Mouse (Mus musculus): ENCODE results near the gene Fry. TPM values are rescaled to one million over a fixed set of nuclear protein-coding genes. Genes with fewer than 3 reads are reported as not detected.

Gene Fry
- polyA plus RNA-seq, 1 experiment: 2.1 TPM

DNA sequence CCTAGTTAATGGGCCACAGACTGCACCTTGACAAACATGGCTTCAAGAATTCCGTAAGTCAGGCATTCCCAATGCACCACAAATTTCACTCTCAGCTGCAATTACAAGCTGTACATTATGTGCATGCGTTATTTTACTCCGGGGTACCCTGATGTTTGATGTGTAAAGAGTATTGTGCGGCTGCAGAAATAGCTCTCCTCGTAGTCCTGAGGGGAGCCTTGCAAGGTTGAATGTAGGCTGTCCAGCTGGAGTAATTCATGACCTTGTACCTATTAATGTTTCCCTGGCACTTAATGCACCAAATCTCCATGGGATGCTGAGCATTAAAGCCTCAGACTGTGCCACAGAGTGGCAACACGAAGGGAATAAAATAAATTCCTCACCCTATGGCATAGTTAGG, 180.5 kb downstream of the Fry start:
- Histone ChIP-seq H3K4me3 (no peak overlapping the region), H3K4me2 (ENCODE audit: low read depth) (no peak overlapping the region), H3K79me2 (ENCODE audit: control insufficient read depth, insufficient read depth) (no peaks in the 10 kb centered on the region), H3K27me3 (ENCODE audit: control insufficient read depth, insufficient read depth, insufficient read length) (no peaks in the 10 kb centered on the region), H3ac (ENCODE audit: control insufficient read depth, insufficient read length) (no peak overlapping the region), H3K36me3 (ENCODE audit: control insufficient read depth, insufficient read depth) (no peaks in the 10 kb centered on the region)
- TF ChIP-seq MAX (IDR thresholded peaks at IDR 0.05; ENCODE audit: low read depth): no peak
- no peak for TF ChIP-seq SRF (IDR thresholded peaks at IDR 0.05; ENCODE audit: control insufficient read depth, insufficient read length, low read depth)
- no peak for TF ChIP-seq USF1 (IDR thresholded peaks at IDR 0.05; ENCODE audit: low read depth)
- no peak for TF ChIP-seq TCF3 (IDR thresholded peaks at IDR 0.05; ENCODE audit: insufficient read length, low read depth)
- TF ChIP-seq REST (IDR thresholded peaks at IDR 0.05; ENCODE audit: insufficient read depth, insufficient read length): no peak
- TF ChIP-seq POLR2AphosphoS2 (IDR thresholded peaks at IDR 0.05; ENCODE audit: insufficient read length, low read depth): no peak
- no peak for TF ChIP-seq CEBPB (IDR thresholded peaks at IDR 0.05; ENCODE audit: insufficient read depth, poor library complexity, severe bottlenecking)
- no peak for TF ChIP-seq MYOG (IDR thresholded peaks at IDR 0.05; ENCODE audit: control insufficient read depth in 1 of 3, insufficient read depth in 1 of 3, insufficient read length in 2 of 3, low read depth in 2 of 3)
- TF ChIP-seq MYOD1 (IDR thresholded peaks at IDR 0.05; ENCODE audit: control insufficient read depth in 1 of 3, insufficient read length in 2 of 3, low read depth in 2 of 3): no peak
- no peak for TF ChIP-seq POLR2A (IDR thresholded peaks at IDR 0.05; ENCODE audit: insufficient read length, low read depth)
- no peak for TF ChIP-seq TCF12 (IDR thresholded peaks at IDR 0.05; ENCODE audit: insufficient read depth, poor library complexity, severe bottlenecking)

DNA sequence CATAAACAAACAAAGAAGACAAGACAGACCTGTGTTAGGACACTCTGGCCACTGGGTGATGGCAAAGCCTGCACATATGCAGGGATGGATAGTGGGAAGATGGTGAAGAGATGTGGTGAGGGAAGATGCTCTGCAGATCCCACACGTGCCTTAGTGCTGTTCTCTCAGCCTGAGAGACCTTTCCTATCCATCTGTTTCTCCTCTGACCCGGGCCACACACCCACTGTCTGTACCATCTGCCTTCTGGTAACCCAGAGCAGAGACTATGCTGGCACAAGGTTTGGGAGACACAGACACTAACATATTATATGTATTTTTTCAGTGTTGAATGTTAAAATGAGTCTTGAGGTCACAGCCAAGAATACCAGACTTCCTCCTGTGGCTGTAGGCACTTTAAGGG, 183.7 kb downstream of the Fry start:
- no peaks in the 10 kb centered on the region for H3K36me3 ChIP-seq (ENCODE audit: control insufficient read depth, insufficient read depth)

DNA sequence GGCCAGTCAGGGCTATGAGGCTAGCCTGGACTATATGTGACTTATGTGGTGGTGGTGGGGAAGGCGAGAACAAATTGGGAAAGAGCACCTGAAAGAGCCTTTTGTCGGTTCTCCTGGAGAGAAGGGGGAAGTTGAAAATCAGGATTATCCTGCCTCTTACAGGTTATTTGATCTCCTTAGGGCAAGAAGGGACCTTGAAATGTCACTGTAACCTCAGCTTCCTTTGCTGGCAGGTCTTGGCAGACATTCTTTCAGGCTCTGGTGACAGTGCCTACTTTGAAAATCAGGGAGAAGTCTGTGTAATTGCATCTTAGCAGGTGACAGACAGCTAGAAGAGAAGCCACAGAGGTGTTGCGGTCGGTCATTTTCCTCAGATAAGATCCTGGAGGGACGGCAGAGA, 184.6 kb downstream of the Fry start:
- Histone ChIP-seq H3K27me3 (ENCODE audit: control insufficient read depth, insufficient read depth, insufficient read length) (no peaks in the 10 kb centered on the region), H3K79me2 (ENCODE audit: control insufficient read depth, insufficient read depth) (no peaks in the 10 kb centered on the region), H3K4me2 (ENCODE audit: low read depth) (no peak overlapping the region), H3ac (ENCODE audit: control insufficient read depth, insufficient read length) (no peak overlapping the region), H3K4me3 (no peak overlapping the region), H3K36me3 (ENCODE audit: control insufficient read depth, insufficient read depth) (no peaks in the 10 kb centered on the region)
- TF ChIP-seq MAX (IDR thresholded peaks at IDR 0.05; ENCODE audit: low read depth) (no peak), CEBPB (IDR thresholded peaks at IDR 0.05; ENCODE audit: insufficient read depth, poor library complexity, severe bottlenecking) (no peak), POLR2A (IDR thresholded peaks at IDR 0.05; ENCODE audit: insufficient read length, low read depth) (no peak), E2F4 (IDR thresholded peaks at IDR 0.05; ENCODE audit: insufficient read depth) (no peak)

More for the DNA sequence above, 183.7 kb downstream of the Fry start:
- no peak overlapping the region for H3ac ChIP-seq (ENCODE audit: control insufficient read depth, insufficient read length)
- H3K79me2 ChIP-seq (ENCODE audit: control insufficient read depth, insufficient read depth): no peaks in the 10 kb centered on the region
- no peak overlapping the region for H3K4me2 ChIP-seq (ENCODE audit: low read depth)
- H3K27me3 ChIP-seq (ENCODE audit: control insufficient read depth, insufficient read depth, insufficient read length): no peaks in the 10 kb centered on the region
- no peak for TF ChIP-seq MYOD1 (IDR thresholded peaks at IDR 0.05; ENCODE audit: control insufficient read depth in 1 of 3, insufficient read length in 2 of 3, low read depth in 2 of 3)
- no peak for TF ChIP-seq USF1 (IDR thresholded peaks at IDR 0.05; ENCODE audit: low read depth)
- no peak for TF ChIP-seq POLR2AphosphoS2 (IDR thresholded peaks at IDR 0.05; ENCODE audit: insufficient read length, low read depth)
- TF ChIP-seq CEBPB (IDR thresholded peaks at IDR 0.05; ENCODE audit: insufficient read depth, poor library complexity, severe bottlenecking): no peak
- no peak for TF ChIP-seq MAX (IDR thresholded peaks at IDR 0.05; ENCODE audit: low read depth)
- no peak for TF ChIP-seq MYOG (IDR thresholded peaks at IDR 0.05; ENCODE audit: control insufficient read depth in 1 of 3, insufficient read depth in 1 of 3, insufficient read length in 2 of 3, low read depth in 2 of 3)
- TF ChIP-seq SRF (IDR thresholded peaks at IDR 0.05; ENCODE audit: control insufficient read depth, insufficient read length, low read depth): no peak
- TF ChIP-seq POLR2A (IDR thresholded peaks at IDR 0.05; ENCODE audit: insufficient read length, low read depth): no peak
- no peak for TF ChIP-seq TCF3 (IDR thresholded peaks at IDR 0.05; ENCODE audit: insufficient read length, low read depth)
- no peak for TF ChIP-seq E2F4 (IDR thresholded peaks at IDR 0.05; ENCODE audit: insufficient read depth)
- no peak overlapping the region for H3K4me3 ChIP-seq

DNA sequence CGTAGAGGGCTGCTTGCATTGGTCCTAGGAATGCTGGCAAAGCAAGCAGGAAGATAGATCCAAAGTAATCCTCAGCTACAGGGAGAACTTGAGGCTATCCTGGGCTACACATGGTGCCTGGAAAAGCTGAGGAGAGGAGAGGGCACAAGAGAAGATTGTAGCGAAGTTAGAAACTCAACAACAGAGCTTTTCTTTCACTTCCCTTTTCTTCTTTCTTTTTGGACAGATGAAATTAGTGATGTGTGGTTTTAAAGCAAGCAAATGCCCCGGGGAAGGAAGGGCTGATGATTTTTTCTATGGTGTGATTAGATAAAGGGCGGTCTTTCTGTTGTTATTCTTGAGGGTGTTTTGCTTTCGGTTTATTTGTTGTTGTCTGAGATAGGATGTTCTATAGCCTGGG, 188.1 kb downstream of the Fry start:
- no peak overlapping the region for H3ac ChIP-seq (ENCODE audit: control insufficient read depth, insufficient read length)
- TF ChIP-seq E2F4 (IDR thresholded peaks at IDR 0.05; ENCODE audit: insufficient read depth): no peak
- no peak for TF ChIP-seq TCF3 (IDR thresholded peaks at IDR 0.05; ENCODE audit: insufficient read length, low read depth)
- no peak for TF ChIP-seq POLR2A (IDR thresholded peaks at IDR 0.05; ENCODE audit: insufficient read length, low read depth)
- TF ChIP-seq SRF (IDR thresholded peaks at IDR 0.05; ENCODE audit: control insufficient read depth, insufficient read length, low read depth): no peak
- no peak for TF ChIP-seq POLR2AphosphoS2 (IDR thresholded peaks at IDR 0.05; ENCODE audit: insufficient read length, low read depth)
- no peak for TF ChIP-seq MYOG (IDR thresholded peaks at IDR 0.05; ENCODE audit: control insufficient read depth in 1 of 3, insufficient read depth in 1 of 3, insufficient read length in 2 of 3, low read depth in 2 of 3)
- no peak for TF ChIP-seq CEBPB (IDR thresholded peaks at IDR 0.05; ENCODE audit: insufficient read depth, poor library complexity, severe bottlenecking)
- TF ChIP-seq MAX (IDR thresholded peaks at IDR 0.05; ENCODE audit: low read depth): no peak
- TF ChIP-seq MYOD1 (IDR thresholded peaks at IDR 0.05; ENCODE audit: control insufficient read depth in 1 of 3, insufficient read length in 2 of 3, low read depth in 2 of 3): no peak
- no peak for TF ChIP-seq TCF12 (IDR thresholded peaks at IDR 0.05; ENCODE audit: insufficient read depth, poor library complexity, severe bottlenecking)
- TF ChIP-seq REST (IDR thresholded peaks at IDR 0.05; ENCODE audit: insufficient read depth, insufficient read length): no peak
- no peak for TF ChIP-seq USF1 (IDR thresholded peaks at IDR 0.05; ENCODE audit: low read depth)
- no peak overlapping the region for H3K4me3 ChIP-seq
- no peaks in the 10 kb centered on the region for H3K27me3 ChIP-seq (ENCODE audit: control insufficient read depth, insufficient read depth, insufficient read length)
- peak overlapping the region; percentile 30 for H3K4me2 ChIP-seq (ENCODE audit: low read depth)
- no peaks in the 10 kb centered on the region for H3K36me3 ChIP-seq (ENCODE audit: control insufficient read depth, insufficient read depth)
- no peaks in the 10 kb centered on the region for H3K79me2 ChIP-seq (ENCODE audit: control insufficient read depth, insufficient read depth)

DNA sequence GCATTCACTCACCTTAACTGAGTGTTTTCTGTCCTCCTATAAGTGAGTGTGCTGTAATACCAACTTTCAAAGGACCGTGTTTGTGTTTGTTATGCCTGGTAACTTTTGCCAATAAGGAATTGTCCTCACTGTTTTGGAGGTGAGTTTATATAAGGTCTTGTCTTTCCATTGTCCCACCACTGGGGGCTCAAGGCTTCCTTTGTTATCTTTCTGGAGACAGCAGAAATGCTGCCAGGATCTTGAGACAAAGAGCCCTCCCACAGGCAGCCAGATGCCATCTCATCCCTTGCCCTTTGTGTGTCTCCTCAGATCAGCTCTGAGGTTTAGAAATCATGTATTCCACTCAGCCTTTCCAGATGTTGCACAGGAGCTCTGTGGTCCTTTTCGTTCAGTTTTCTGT, 194.8 kb downstream of the Fry start:
- H3K4me2 ChIP-seq (ENCODE audit: low read depth): no peak overlapping the region
- no peak overlapping the region for H3ac ChIP-seq (ENCODE audit: control insufficient read depth, insufficient read length)
- H3K4me3 ChIP-seq: no peak overlapping the region
- no peaks in the 10 kb centered on the region for H3K36me3 ChIP-seq (ENCODE audit: control insufficient read depth, insufficient read depth)
- H3K27me3 ChIP-seq (ENCODE audit: control insufficient read depth, insufficient read depth, insufficient read length): no peaks in the 10 kb centered on the region
- H3K79me2 ChIP-seq (ENCODE audit: control insufficient read depth, insufficient read depth): no peaks in the 10 kb centered on the region
- TF ChIP-seq E2F4 (IDR thresholded peaks at IDR 0.05; ENCODE audit: insufficient read depth): no peak
- no peak for TF ChIP-seq SRF (IDR thresholded peaks at IDR 0.05; ENCODE audit: control insufficient read depth, insufficient read length, low read depth)
- no peak for TF ChIP-seq USF1 (IDR thresholded peaks at IDR 0.05; ENCODE audit: low read depth)
- no peak for TF ChIP-seq POLR2A (IDR thresholded peaks at IDR 0.05; ENCODE audit: insufficient read length, low read depth)
- no peak for TF ChIP-seq MYOD1 (IDR thresholded peaks at IDR 0.05; ENCODE audit: control insufficient read depth in 1 of 3, insufficient read length in 2 of 3, low read depth in 2 of 3)
- TF ChIP-seq POLR2AphosphoS2 (IDR thresholded peaks at IDR 0.05; ENCODE audit: insufficient read length, low read depth): no peak
- no peak for TF ChIP-seq TCF3 (IDR thresholded peaks at IDR 0.05; ENCODE audit: insufficient read length, low read depth)
- no peak for TF ChIP-seq CEBPB (IDR thresholded peaks at IDR 0.05; ENCODE audit: insufficient read depth, poor library complexity, severe bottlenecking)
- TF ChIP-seq REST (IDR thresholded peaks at IDR 0.05; ENCODE audit: insufficient read depth, insufficient read length): no peak
- TF ChIP-seq TCF12 (IDR thresholded peaks at IDR 0.05; ENCODE audit: insufficient read depth, poor library complexity, severe bottlenecking): no peak
- no peak for TF ChIP-seq MYOG (IDR thresholded peaks at IDR 0.05; ENCODE audit: control insufficient read depth in 1 of 3, insufficient read depth in 1 of 3, insufficient read length in 2 of 3, low read depth in 2 of 3)
- TF ChIP-seq MAX (IDR thresholded peaks at IDR 0.05; ENCODE audit: low read depth): no peak
